Mouse (Mus musculus) heart, postnatal 0 days (tissue): ENCODE data around the gene Ivns1abp. TPM values are rescaled to one million over a fixed set of nuclear protein-coding genes. Genes with fewer than 3 reads are reported as not detected.
"Not testable (repeated sequence)": the region's sequence is repeated elsewhere in the genome, so short reads cannot be mapped to it uniquely, and the experiment has no call there.

Experiments
- ATAC-seq: fragments of 200-750 bp; cut with Nextera tagmentation; 2 replicates; pipeline ENCODE4 v1.8.0; 2017; ENCODE audit warnings: low read depth, moderate number of reproducible peaks, moderate library complexity; ENCODE audit not compliant: insufficient read depth
- DNase-seq: peaks from one replicate; pipeline ENCODE4 v3.0.0-alpha.2; 2016; ENCODE audit warnings: low spot score
- H3K27ac ChIP-seq: fragments of 300-500 bp; sonication (generic); 2 replicates; pipeline ENCODE4 v1.5.1; 2014; ENCODE audit warnings: low read depth, mild to moderate bottlenecking
- H3K27me3 ChIP-seq: fragments of 300-500 bp; sonication (generic); 2 replicates; pipeline ENCODE4 v1.6.1; 2014; ENCODE audit warnings: low read length, mixed read lengths; ENCODE audit not compliant: control insufficient read depth, insufficient read depth
- H3K36me3 ChIP-seq: fragments of 300-500 bp; sonication (generic); replicated peaks from 2 replicates; pipeline ENCODE4 v1.6.1; 2014; ENCODE audit warnings: low read length, mixed read lengths; ENCODE audit not compliant: control insufficient read depth, insufficient read depth
- H3K4me1 ChIP-seq: fragments of 300-500 bp; sonication (generic); 2 replicates; pipeline ENCODE4 v1.6.1; 2014; ENCODE audit warnings: antibody characterized with exemption; ENCODE audit not compliant: control insufficient read depth, insufficient read depth
- H3K4me2 ChIP-seq: fragments of 300-500 bp; sonication (generic); 2 replicates; pipeline ENCODE4 v1.6.1; 2014; ENCODE audit warnings: low read depth, mild to moderate bottlenecking, low read length, moderate library complexity
- H3K4me3 ChIP-seq: fragments of 300-500 bp; sonication (generic); 2 replicates; pipeline ENCODE4 v1.5.1; 2014; ENCODE audit warnings: low read depth, low read length
- H3K9ac ChIP-seq: fragments of 300-500 bp; sonication (generic); replicated peaks from 2 replicates; pipeline ENCODE4 v1.6.1; 2014; ENCODE audit warnings: low read depth, low read length, mixed read lengths
- H3K9me3 ChIP-seq: fragments of 300-500 bp; sonication (generic); replicated peaks from 2 replicates; pipeline ENCODE4 v1.6.1; 2016; ENCODE audit warnings: low read length; ENCODE audit not compliant: control insufficient read depth
- CTCF ChIP-seq: IDR thresholded peaks from 2 replicates; pipeline ENCODE4 v1.5.1; 2016; ENCODE audit warnings: antibody characterized with exemption, control low read depth, low read depth
- EP300 ChIP-seq: IDR thresholded peaks from 2 replicates; pipeline ENCODE4 v1.6.1; 2016; ENCODE audit warnings: antibody characterized with exemption, low read depth
- WGBS: fragments of 180-500 bp; shearing (Covaris S2); extraction: QIAGEN DNeasy Blood & Tissue Kit; methylation state at CpG from one replicate; pipeline ENCODE4 v1.1.7; 2014; 5-methylcytosine and 5-hydroxymethylcytosine counted together
- polyA plus RNA-seq: library from polyadenylated mRNA; unstranded; fragments of >200 nt; fragmentation: Nextera tagmentation; extraction: Ambion mirVana; gene quantifications from 2 replicates; pipeline ENCODE4 v1.2.1, GENCODE M21; 2015
- total RNA-seq: library from RNA; depleted of rRNA; stranded (reverse); fragments of >200 nt; gene quantifications from 2 replicates; pipeline ENCODE4 v1.2.3, GENCODE M21; 2014; ENCODE audit warnings: low replicate concordance

The Ivns1abp gene
- total and polyA plus RNA-seq, 2 experiments from 2014 or later, result 272 to 413 TPM

DNA sequence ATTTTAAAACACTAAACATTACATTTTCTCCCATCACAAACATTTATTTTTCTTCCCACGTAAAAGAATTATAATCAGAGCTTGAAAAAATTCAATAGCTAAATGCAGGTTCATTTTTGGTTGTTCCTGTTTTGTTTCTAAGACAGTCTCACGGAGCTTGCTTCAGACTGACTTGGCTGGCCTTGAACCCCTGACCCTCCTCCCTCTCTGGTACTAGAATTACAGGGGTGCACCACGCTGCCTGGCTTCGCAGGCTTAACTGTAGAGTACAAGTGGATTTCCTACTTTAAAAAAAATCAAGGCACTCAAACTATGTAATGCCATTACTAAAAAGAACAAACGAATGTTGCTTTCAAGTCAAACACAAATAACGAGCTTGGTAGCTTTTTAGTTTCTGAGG lies 42.8 kb upstream of the Ivns1abp start:
- no peaks in the 10 kb centered on the region for H3K27me3 ChIP-seq
- no peaks in the 10 kb centered on the region for H3K9me3 ChIP-seq
- H3K36me3 ChIP-seq, result no peaks in the 10 kb centered on the region
- no peak overlapping the region for H3K27ac ChIP-seq
- 77% methylated on average over 6 of the region's 6 CpGs for WGBS
- TF ChIP-seq EP300, result no peak
- TF ChIP-seq CTCF, result no peak
- H3K4me1 ChIP-seq, result no peaks in the 10 kb centered on the region
- no peak overlapping the region for H3K4me2 ChIP-seq
- H3K4me3 ChIP-seq, result no peak overlapping the region
- DNase-seq (no peak), ATAC-seq (no peak)
- no peak overlapping the region for H3K9ac ChIP-seq

GRCm38 (mm10) chr1:151301904-151302303 lies 42.4 kb upstream of the Ivns1abp start:
- Histone ChIP-seq H3K9ac (no peak overlapping the region), H3K9me3 (no peaks in the 10 kb centered on the region), H3K4me2 (no peak overlapping the region), H3K27ac (no peak overlapping the region), H3K27me3 (no peaks in the 10 kb centered on the region), H3K4me1 (no peaks in the 10 kb centered on the region), H3K4me3 (no peak overlapping the region), H3K36me3 (no peaks in the 10 kb centered on the region)
- WGBS, result 59% methylated on average over 3 of the region's 3 CpGs
- DNase-seq, result no peak
- TF ChIP-seq CTCF, result no peak
- TF ChIP-seq EP300, result no peak
- no peak for ATAC-seq

DNA sequence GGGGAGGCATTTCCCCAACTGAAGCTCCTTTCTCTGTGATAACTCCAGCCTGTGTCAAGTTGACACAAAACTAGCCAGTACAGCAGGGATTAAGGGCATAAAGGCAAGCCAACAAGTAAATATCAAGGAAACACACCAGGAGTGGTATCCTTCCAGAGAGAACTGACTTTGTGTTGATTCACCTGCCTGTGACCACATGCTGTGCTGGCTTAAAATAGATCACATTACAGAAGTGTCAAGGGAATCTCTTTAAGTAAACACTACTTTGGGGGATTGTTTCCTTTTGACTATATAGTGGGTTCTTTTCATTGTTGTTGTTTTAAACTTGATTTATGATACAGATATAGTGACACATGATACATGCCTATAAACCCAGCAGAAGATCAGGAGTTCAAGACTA lies 41.0 kb upstream of the Ivns1abp start:
- H3K4me2 ChIP-seq, result no peak overlapping the region

DNA sequence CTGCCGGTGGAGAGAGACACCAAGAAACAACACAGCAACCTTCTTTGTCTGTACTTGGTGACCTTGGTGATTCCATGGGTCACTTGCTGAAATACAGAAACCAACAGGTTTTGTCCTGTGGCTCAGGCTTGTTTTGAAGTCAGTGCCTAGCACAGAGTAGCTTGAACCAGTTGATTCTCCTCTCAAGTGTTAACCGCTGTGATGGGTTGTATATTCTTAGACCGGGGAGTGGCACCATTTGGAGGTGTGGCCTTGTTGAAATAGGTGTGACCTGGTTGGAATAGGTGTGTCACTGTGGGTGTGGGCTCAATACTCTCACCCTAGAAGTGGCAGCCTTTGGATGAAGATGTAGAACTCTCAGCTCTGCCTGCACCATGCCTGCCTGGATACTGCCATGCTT lies 39.3 kb upstream of the Ivns1abp start:
- WGBS, result 84% methylated on average over 3 of the region's 3 CpGs

More for the DNA sequence above, 41.0 kb upstream of the Ivns1abp start:
- Histone ChIP-seq H3K4me1 (no peaks in the 10 kb centered on the region), H3K27ac (no peak overlapping the region), H3K9me3 (no peaks in the 10 kb centered on the region), H3K27me3 (no peaks in the 10 kb centered on the region), H3K36me3 (no peaks in the 10 kb centered on the region), H3K4me3 (no peak overlapping the region), H3K9ac (no peak overlapping the region)
- no peak for ATAC-seq
- no peak for TF ChIP-seq CTCF
- TF ChIP-seq EP300, result no peak
- DNase-seq, result no peak

DNA sequence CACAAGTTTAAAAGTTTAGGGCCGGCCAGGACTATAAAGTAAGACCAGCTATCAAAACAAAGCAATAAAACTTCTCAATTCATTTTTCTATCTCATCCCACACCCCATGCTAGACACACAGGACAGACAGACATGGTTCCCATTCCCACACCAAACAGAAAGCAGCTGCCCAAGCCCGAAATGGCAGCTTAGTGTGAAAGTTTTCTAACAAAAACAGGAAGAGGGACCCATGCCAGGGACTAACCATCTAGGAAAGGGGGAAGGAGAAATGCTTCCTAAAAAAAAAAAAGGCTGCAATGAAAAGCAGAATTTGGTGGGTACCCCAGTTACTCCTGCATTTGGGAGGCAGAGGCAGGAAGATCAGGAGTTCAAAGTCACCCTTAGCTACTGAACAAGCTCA lies 37.2 kb upstream of the Ivns1abp start:
- Histone ChIP-seq H3K9ac (no peak overlapping the region), H3K4me2 (no peak overlapping the region), H3K4me3 (no peak overlapping the region), H3K9me3 (no peaks in the 10 kb centered on the region), H3K27ac (no peak overlapping the region), H3K27me3 (no peaks in the 10 kb centered on the region), H3K36me3 (no peaks in the 10 kb centered on the region), H3K4me1 (no peaks in the 10 kb centered on the region)
- ATAC-seq (no peak), DNase-seq (no peak)
- TF ChIP-seq EP300 (no peak), CTCF (no peak)
- WGBS, result 75% methylated on average over 2 of the region's 2 CpGs

More for the DNA sequence above, 39.3 kb upstream of the Ivns1abp start:
- H3K9ac ChIP-seq, H3K4me3 ChIP-seq, ATAC-seq, H3K27ac ChIP-seq, H3K9me3 ChIP-seq, H3K4me2 ChIP-seq, DNase-seq, H3K4me1 ChIP-seq, H3K27me3 ChIP-seq, H3K36me3 ChIP-seq: not testable (repeated sequence)

DNA sequence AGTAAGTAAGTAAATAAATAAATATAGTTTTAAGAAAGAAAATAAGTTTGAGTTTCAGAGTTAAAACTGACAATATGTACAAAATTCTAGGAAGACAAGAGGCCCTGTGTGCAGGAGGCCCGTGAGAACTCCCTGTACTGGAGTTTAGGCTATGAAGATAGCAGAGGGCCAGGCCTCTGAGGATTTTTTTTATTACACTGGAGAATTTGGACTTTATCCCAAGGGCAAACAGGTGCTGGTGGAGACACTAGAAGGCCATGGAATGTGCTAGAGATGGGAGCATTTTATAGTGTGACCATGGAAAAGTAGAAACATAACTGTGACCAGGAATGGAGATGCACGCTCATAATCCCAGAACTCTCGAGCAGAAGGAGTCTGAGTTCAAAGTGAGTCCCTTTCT lies 36.5 kb upstream of the Ivns1abp start:
- ATAC-seq (no peak), DNase-seq (no peak)
- H3K27me3 ChIP-seq, result no peaks in the 10 kb centered on the region
- no peaks in the 10 kb centered on the region for H3K9me3 ChIP-seq
- H3K4me2 ChIP-seq, result no peak overlapping the region
- H3K27ac ChIP-seq, result no peak overlapping the region
- H3K4me1 ChIP-seq, result no peaks in the 10 kb centered on the region
- no peak overlapping the region for H3K9ac ChIP-seq
- TF ChIP-seq EP300 (no peak), CTCF (no peak)
- no peaks in the 10 kb centered on the region for H3K36me3 ChIP-seq
- H3K4me3 ChIP-seq, result no peak overlapping the region
- 76% methylated on average over 3 of the region's 3 CpGs for WGBS
